Mouse (Mus musculus) MEL (cell line): ENCODE data around the gene Egfl7.

Experiments
- BHLHE40 ChIP-seq: IDR thresholded peaks from 2 replicates; pipeline ENCODE4 v1.6.1; 2012; ENCODE audit warnings: low read depth, mild to moderate bottlenecking, inconsistent platforms, low read length, improper control_type of control experiment, borderline replicate concordance
- CHD2 ChIP-seq: IDR thresholded peaks from 2 replicates; pipeline ENCODE4 v1.6.1; 2011; ENCODE audit warnings: low read length, improper control_type of control experiment
- CTCF ChIP-seq, 3 experiments: IDR thresholded peaks in 2 of 3; conservative IDR thresholded peaks in 1 of 3; 2 replicates each; pipeline ENCODE4 v1.5.1; 2011 to 2012; ENCODE audit warnings: low read length in 3 of 3, low read depth in 2 of 3, mild to moderate bottlenecking in 2 of 3, improper control_type of control experiment in 1 of 3, inconsistent platforms in 1 of 3, mixed read lengths in 1 of 3, moderate library complexity in 1 of 3; ENCODE audit not compliant: control insufficient read depth in 1 of 3, insufficient read depth in 1 of 3, poor library complexity in 1 of 3, severe bottlenecking in 1 of 3
- E2F4 ChIP-seq: IDR thresholded peaks from 2 replicates; pipeline ENCODE4 v1.6.1; 2011; ENCODE audit warnings: low read depth, low read length, improper control_type of control experiment, borderline replicate concordance
- ELF1 ChIP-seq: IDR thresholded peaks from 2 replicates; pipeline ENCODE4 v1.6.1; 2014; ENCODE audit warnings: low read depth, mild to moderate bottlenecking, inconsistent platforms, low read length, improper control_type of control experiment, moderate library complexity
- EP300 ChIP-seq, 2 experiments: IDR thresholded peaks; 2 replicates each; pipeline ENCODE4 v1.6.1; 2011; ENCODE audit warnings: improper control_type of control experiment in 2 of 2, low read length in 2 of 2, low read depth in 1 of 2, mild to moderate bottlenecking in 1 of 2
- MAX ChIP-seq: IDR thresholded peaks from 2 replicates; pipeline ENCODE4 v1.6.1; 2011; ENCODE audit warnings: low read length, improper control_type of control experiment
- POLR2A ChIP-seq, 2 experiments: IDR thresholded peaks; 2 replicates each; pipeline ENCODE4 v1.6.1; 2011 to 2012; ENCODE audit warnings: low read length in 2 of 2, mild to moderate bottlenecking in 2 of 2, control low read depth in 1 of 2, improper control_type of control experiment in 1 of 2, low read depth in 1 of 2, moderate library complexity in 1 of 2; ENCODE audit not compliant: control insufficient read depth in 1 of 2, insufficient read depth in 1 of 2, poor library complexity in 1 of 2
- TAL1 ChIP-seq: IDR thresholded peaks from 2 replicates; pipeline ENCODE4 v1.6.1; 2012; ENCODE audit warnings: mild to moderate bottlenecking, inconsistent platforms, low read length, moderate library complexity, mixed read lengths
- USF1 ChIP-seq: IDR thresholded peaks from 2 replicates; pipeline ENCODE4 v1.6.1; 2014; ENCODE audit warnings: low read depth, mild to moderate bottlenecking, inconsistent platforms, low read length, improper control_type of control experiment, moderate library complexity
- ZC3H11A ChIP-seq: IDR thresholded peaks from 2 replicates; pipeline ENCODE4 v1.6.1; 2012; ENCODE audit warnings: low read depth, mild to moderate bottlenecking, inconsistent platforms, low read length, improper control_type of control experiment
- ZNF384 ChIP-seq: IDR thresholded peaks from 2 replicates; pipeline ENCODE4 v1.6.1; 2012; ENCODE audit warnings: low read depth, mild to moderate bottlenecking, inconsistent platforms, low read length, improper control_type of control experiment

DNA sequence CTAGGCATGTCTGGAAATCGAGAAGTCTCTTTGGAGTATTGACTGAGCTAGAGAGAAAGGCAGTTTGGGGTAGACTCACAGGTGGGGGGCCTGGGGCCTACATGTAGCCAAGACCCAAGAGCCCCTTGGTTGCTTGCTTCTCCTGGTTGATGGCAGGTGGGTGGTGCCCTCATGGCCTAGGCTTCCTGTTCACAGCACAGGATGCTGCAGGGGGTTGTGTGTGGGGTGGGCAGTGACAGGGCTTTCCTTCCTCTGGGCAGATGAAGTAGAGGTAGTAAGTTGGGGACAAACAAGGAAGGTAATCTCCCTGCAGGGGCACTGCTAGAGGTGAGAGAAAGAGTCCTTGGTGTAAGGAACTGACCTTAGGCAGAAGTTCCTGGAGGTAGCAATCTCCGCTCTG is 27.7 kb upstream of the Egfl7 start:
- TF ChIP-seq USF1 (no peak), CTCF (IDR thresholded peaks at IDR 0.05 in 2 of 3, conservative IDR thresholded peaks at IDR 0.05 in 1 of 3; ENCODE audit: control insufficient read depth in 1 of 3, insufficient read depth in 1 of 3, low read depth in 2 of 3, low read length in 3 of 3, poor library complexity in 1 of 3, severe bottlenecking in 1 of 3) (no peak), POLR2A (IDR thresholded peaks at IDR 0.05; ENCODE audit: control insufficient read depth in 1 of 2, insufficient read depth in 1 of 2, low read depth in 1 of 2, low read length in 2 of 2, poor library complexity in 1 of 2) (no peak), EP300 (IDR thresholded peaks at IDR 0.05; ENCODE audit: low read depth in 1 of 2, low read length in 2 of 2) (no peak), MAX (no peak), E2F4 (no peak), ZNF384 (no peak), TAL1 (no peak), ELF1 (no peak), ZC3H11A (no peak), CHD2 (no peak), BHLHE40 (no peak)
